Mouse (Mus musculus) testis, adult 2 months (tissue): Measurements from ENCODE around the gene Sirt7. TPM values are rescaled to one million over a fixed set of nuclear protein-coding genes. Genes with fewer than 3 reads are reported as not detected.

ENCODE experiments used
- H3K27ac ChIP-seq: fragments of 200-500 bp; 2 replicates; pipeline ENCODE4 v1.5.1; 2012; ENCODE audit warnings: low read depth, low read length; ENCODE audit not compliant: control insufficient read depth, insufficient read depth
- H3K27me3 ChIP-seq: fragments of 200-500 bp; 2 replicates; pipeline ENCODE4 v1.6.1; 2012; ENCODE audit warnings: mild to moderate bottlenecking, low read length, moderate library complexity; ENCODE audit not compliant: control insufficient read depth, insufficient read depth
- H3K36me3 ChIP-seq: fragments of 200-500 bp; 2 replicates; pipeline ENCODE4 v1.6.1; 2012; ENCODE audit warnings: mild to moderate bottlenecking, low read length; ENCODE audit not compliant: control insufficient read depth, insufficient read depth
- H3K4me1 ChIP-seq: fragments of 200-500 bp; 2 replicates; pipeline ENCODE4 v1.6.1; 2012; ENCODE audit warnings: low read length; ENCODE audit not compliant: control insufficient read depth, insufficient read depth
- H3K4me3 ChIP-seq: fragments of 200-500 bp; 2 replicates; pipeline ENCODE4 v1.5.1; 2012; ENCODE audit warnings: low read depth, mild to moderate bottlenecking, low read length, moderate library complexity, mixed read lengths; ENCODE audit not compliant: control insufficient read depth
- CTCF ChIP-seq: fragments of 200-500 bp; IDR thresholded peaks from 2 replicates; pipeline ENCODE4 v1.5.1; 2012; ENCODE audit warnings: low read depth, mild to moderate bottlenecking, inconsistent platforms, low read length, moderate library complexity; ENCODE audit not compliant: control insufficient read depth, insufficient read depth, insufficient replicate concordance
- POLR2A ChIP-seq: fragments of 200-500 bp; IDR thresholded peaks from 2 replicates; pipeline ENCODE4 v1.6.1; 2012; ENCODE audit warnings: low read depth, mild to moderate bottlenecking, inconsistent platforms, low read length, moderate library complexity; ENCODE audit not compliant: control insufficient read depth
- polyA plus RNA-seq: library from polyadenylated mRNA; depleted of rRNA; stranded (reverse); fragments of >200 nt; gene quantifications from 2 replicates; pipeline ENCODE4 v1.2.3, GENCODE M21; 2012; rRNA removed

Gene Sirt7
- polyA plus RNA-seq, 1 experiment = 23.9 TPM

DNA sequence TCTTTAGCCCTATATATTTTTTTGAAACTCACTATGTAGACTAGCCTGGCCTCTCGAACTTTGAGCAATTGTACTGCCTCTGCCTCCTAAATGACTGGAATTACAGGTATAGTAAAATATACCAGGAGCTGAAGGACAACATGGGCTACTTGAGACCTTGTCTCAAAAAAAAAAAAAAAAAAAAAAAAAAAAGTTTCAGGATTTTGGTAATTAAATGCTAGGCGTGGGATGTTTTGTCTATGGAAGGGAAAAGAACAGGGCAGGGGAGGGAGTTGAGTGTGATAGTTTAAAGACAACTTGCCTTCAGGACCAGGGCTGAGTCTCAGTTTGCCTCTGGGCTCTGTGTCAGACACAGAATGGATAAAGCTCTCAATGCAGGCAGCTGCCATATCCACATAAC, 50.0 kb downstream of the Sirt7 start:
- Histone ChIP-seq H3K27me3 (no peaks in the 10 kb centered on the region), H3K36me3 (peaks cover 3% of the 10 kb centered on the region; the same call in 1 of the 2 replicates), H3K4me1 (peaks cover 18% of the 10 kb centered on the region), H3K4me3 (no peak overlapping the region), H3K27ac (no peak overlapping the region)
- no peak for TF ChIP-seq POLR2A
- no peak for TF ChIP-seq CTCF

DNA sequence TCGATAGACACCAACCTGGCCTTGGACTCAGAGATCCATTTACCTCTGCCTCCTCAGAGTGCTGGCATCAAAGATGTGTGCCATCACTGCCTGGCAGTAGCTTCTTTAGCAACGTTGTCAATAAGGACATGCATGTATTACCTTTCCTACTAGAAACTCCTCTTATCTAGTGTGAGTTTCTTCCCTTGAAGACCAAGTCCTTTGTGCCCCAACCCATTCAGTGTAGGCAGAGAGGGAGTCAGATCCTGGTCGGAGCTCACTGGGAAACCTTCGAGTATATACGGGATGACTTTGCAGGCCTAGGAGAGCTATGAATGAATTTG, 50.8 kb downstream of the Sirt7 start:
- TF ChIP-seq POLR2A = no peak
- no peak for TF ChIP-seq CTCF
- H3K36me3 ChIP-seq = peaks cover 3% of the 10 kb centered on the region; the same call in 1 of the 2 replicates
- H3K4me1 ChIP-seq = peaks cover 12% of the 10 kb centered on the region
- no peaks in the 10 kb centered on the region for H3K27me3 ChIP-seq
- no peak overlapping the region for H3K27ac ChIP-seq
- peak overlapping the region; percentile 67 for H3K4me3 ChIP-seq

DNA sequence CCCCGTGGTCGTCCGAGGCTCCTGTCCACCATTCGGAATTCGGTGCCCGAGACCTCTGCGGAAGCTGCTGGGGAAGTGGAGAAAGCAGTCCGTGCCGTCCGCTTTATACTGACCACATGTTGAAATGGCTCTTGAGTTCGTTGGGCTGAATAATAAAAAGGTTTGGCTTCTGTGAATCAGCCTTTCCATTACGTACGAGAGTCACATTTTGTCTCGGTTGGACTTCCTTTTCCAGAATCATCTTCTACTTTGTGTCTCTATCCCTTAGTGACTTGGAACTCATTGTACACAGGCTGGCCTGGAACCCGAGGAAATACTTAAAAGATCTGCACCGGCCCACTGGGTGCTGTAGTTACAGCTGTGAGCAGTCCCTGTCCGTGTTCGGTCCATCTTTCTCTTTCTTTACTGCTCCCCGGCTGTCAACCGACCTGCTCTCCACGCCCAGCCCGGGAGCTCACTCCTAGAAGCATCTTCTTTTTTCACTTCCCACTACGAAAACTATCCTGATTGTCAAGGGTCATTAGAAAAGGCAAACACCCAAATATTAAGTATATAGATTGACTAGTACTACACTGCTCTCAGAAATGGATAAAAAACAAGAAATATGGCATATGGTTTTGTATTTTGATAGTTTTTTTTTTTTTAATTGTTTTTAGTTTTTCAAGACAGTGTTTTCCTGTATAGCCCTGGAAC, 51.3 kb downstream of the Sirt7 start:
- TF ChIP-seq CTCF (no peak), POLR2A (no peak)
- H3K27me3 ChIP-seq = no peaks in the 10 kb centered on the region
- H3K4me3 ChIP-seq = peak overlapping the region; percentile 96
- no peaks in the 10 kb centered on the region for H3K36me3 ChIP-seq
- peak overlapping the region; percentile 93 for H3K27ac ChIP-seq
- peaks cover 12% of the 10 kb centered on the region for H3K4me1 ChIP-seq

DNA sequence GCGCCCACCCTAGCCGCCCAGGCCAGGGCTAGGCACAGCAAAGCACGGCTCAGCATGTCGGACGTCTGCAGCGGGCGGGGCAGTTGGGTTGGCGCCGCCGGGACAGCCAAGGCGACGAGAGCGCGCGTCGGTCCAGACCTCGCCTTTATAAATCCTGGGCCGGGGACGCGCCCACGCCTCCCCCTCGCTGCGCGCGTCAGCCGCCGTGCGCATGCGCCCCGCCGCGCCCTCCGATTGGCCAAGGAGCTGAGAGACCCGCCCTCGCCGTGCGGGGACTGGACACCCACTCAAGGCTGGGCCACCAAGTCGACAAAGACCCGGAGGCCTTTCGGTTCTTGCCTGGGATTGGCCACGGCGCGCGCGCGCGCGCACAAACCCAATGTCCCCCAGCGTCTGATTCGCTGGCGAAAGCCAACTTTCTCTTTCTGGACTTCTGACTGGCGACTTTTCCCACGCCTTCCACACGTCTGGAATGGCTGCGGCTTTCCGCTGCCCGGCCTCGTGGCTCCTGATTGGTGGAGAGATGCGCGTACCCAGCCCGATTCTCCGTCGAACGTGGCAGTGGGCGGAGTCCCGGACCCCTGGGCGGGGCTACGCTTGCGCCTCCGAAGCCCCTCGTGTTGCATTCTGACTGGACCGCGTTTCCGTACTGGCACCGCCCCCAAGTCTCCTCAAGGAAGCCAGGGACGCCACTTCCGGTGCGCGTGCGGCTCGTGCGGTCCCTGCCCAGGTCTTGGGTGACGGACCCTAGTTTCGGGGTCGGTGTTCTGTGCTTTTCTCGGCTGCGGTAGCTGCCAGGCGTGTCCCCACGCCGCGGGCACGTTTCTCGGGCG, 52.1 kb downstream of the Sirt7 start, which contains the start of gene P4hb:
TSS of gene P4hb (minus strand) at position 502 of the 833 bp plus-strand sequence.
- Histone ChIP-seq H3K4me1 (peaks cover 12% of the 10 kb centered on the region), H3K27ac (peak within 1 kb of the TSS; percentile 93), H3K36me3 (no peaks in the 10 kb centered on the region), H3K4me3 (peak within 1 kb of the TSS; percentile 96), H3K27me3 (no peaks in the 10 kb centered on the region)
- no peak for TF ChIP-seq CTCF
- peak; percentile 97 for TF ChIP-seq POLR2A

DNA sequence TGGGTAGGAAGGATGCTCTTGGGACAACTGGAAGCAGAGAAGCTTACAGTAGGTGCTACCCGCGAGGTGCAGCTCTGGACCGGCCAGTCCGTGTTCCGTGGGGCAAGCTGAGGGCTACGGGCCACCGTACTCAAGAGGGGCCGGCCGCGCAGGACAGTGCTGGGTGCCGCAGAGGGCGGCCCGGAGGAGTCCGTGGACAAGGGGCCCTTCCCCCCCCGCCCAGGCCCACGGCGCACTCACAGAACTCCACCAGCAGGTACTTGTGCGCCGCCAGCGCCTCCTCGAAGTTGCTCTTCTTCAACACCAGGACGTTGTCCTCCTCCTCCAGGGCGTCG, 52.7 kb downstream of the Sirt7 start:
- peak overlapping the region; percentile 96 for H3K4me3 ChIP-seq
- H3K27ac ChIP-seq = peak overlapping the region; percentile 91
- H3K4me1 ChIP-seq = peaks cover 12% of the 10 kb centered on the region
- TF ChIP-seq CTCF = no peak
- no peak for TF ChIP-seq POLR2A
- no peaks in the 10 kb centered on the region for H3K27me3 ChIP-seq
- H3K36me3 ChIP-seq = no peaks in the 10 kb centered on the region

DNA sequence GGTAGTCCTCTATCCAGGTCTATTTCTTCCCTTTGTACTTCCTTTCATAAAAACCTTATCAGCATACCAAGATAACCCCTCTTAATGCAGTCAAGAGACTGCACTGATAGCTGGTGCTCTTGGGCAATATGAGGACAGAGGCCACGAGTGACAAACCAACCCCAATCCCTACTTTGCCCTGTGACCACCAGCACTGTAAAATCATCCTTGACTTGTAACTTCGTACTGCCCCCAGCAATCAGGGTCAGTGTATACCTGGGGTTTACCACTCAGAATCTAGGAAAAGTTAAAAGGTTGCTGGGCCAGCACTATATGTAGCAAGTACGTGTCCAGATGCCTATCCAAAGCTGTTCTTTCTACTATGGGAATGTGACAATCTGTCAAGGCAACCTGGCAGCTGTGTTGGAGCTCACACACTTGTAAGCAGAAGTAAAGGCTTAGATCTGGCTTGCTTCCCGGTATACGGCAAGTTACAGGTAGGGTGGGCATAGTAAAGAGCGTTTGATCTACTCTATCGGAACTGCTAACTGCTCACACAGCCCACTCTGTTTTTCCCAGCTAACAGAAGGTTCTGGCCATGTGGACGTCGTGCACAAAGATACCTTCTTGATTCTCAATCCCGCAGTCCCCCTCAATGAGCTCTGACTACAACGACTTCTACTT, 53.2 kb downstream of the Sirt7 start:
- Histone ChIP-seq H3K4me3 (peak overlapping the region; percentile 96), H3K36me3 (no peaks in the 10 kb centered on the region; the same call in 1 of the 2 replicates), H3K27me3 (no peaks in the 10 kb centered on the region), H3K4me1 (peaks cover 12% of the 10 kb centered on the region), H3K27ac (peak overlapping the region; percentile 91)
- no peak for TF ChIP-seq POLR2A
- TF ChIP-seq CTCF = no peak

DNA sequence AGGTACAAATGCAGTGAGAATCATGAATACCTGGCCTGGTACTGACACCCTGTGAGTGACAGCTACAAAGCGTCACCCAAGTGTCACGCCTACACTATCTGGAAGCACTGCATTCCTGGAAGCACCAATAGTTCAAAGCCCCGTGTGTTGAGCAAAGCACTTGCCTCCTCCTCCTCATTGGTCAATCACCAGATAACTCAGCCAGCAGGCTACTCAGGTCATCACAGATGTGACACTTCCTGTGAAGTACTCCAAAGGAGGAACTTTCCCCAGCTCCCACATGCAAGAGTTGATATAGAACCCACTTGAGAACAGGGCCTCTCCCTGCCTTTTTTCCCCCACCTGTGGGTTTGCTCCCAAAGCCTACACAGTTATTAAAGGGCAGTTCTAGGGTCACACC, 53.9 kb downstream of the Sirt7 start:
- Histone ChIP-seq H3K27ac (no peak overlapping the region), H3K36me3 (no peaks in the 10 kb centered on the region; the same call in 1 of the 2 replicates), H3K4me1 (peaks cover 12% of the 10 kb centered on the region), H3K4me3 (no peak overlapping the region), H3K27me3 (no peaks in the 10 kb centered on the region)
- TF ChIP-seq POLR2A (no peak), CTCF (no peak)

Other genes with a start within 250 kb of the Sirt7 start
- gene Faap100, start 246.5 kb downstream of the Sirt7 start, polyA plus RNA-seq = 57.8 and 67.1 TPM in 2 replicates
- 75.8 and 79.3 TPM in 2 replicates for gene Nploc4, start 187.5 kb downstream of the Sirt7 start, polyA plus RNA-seq
- gene Tspan10, start 182.6 kb downstream of the Sirt7 start, polyA plus RNA-seq = 0.47 and 0.51 TPM in 2 replicates
- 1.5 and 1.9 TPM in 2 replicates for gene Pde6g, start 171.7 kb downstream of the Sirt7 start, polyA plus RNA-seq
- gene Oxld1, start 167.2 kb downstream of the Sirt7 start, polyA plus RNA-seq = 6.3 and 7.1 TPM in 2 replicates
- 5.6 and 6.9 TPM in 2 replicates for gene Ccdc137, start 167.1 kb downstream of the Sirt7 start, polyA plus RNA-seq
- 15.8 and 20.5 TPM in 2 replicates for gene Arl16, start 157.6 kb downstream of the Sirt7 start, polyA plus RNA-seq
- 84.6 and 94.8 TPM in 2 replicates for gene Mrpl12, start 140.6 kb downstream of the Sirt7 start, polyA plus RNA-seq
- 68.3 and 75.0 TPM in 2 replicates for gene Slc25a10, start 133.4 kb downstream of the Sirt7 start, polyA plus RNA-seq
- gene Gcgr, start 94.5 kb downstream of the Sirt7 start, polyA plus RNA-seq = 0.07 and 0.18 TPM in 2 replicates
- gene Mcrip1, start 75.5 kb downstream of the Sirt7 start, polyA plus RNA-seq = 196 and 204 TPM in 2 replicates
- 31.2 and 31.6 TPM in 2 replicates for gene Ppp1r27, start 74.1 kb downstream of the Sirt7 start, polyA plus RNA-seq
- 46.7 and 55.1 TPM in 2 replicates for gene P4hb, start 52.0 kb downstream of the Sirt7 start, polyA plus RNA-seq
- 94.7 and 101 TPM in 2 replicates for gene Arhgdia, start 43.6 kb downstream of the Sirt7 start, polyA plus RNA-seq
- gene Alyref, start 26.9 kb downstream of the Sirt7 start, polyA plus RNA-seq = 22.8 and 23.6 TPM in 2 replicates
- 178 and 209 TPM in 2 replicates for gene Anapc11, start 26.8 kb downstream of the Sirt7 start, polyA plus RNA-seq
- gene Npb, start 16.8 kb downstream of the Sirt7 start, polyA plus RNA-seq = 24.6 and 26.3 TPM in 2 replicates
- gene Pcyt2, start 7.3 kb downstream of the Sirt7 start, polyA plus RNA-seq = 106 and 116 TPM in 2 replicates
- 9.5 and 10.4 TPM in 2 replicates for gene Mafg, start 8.4 kb upstream of the Sirt7 start, polyA plus RNA-seq
- 0.98 and 1.5 TPM in 2 replicates for gene Pycr1, start 18.5 kb upstream of the Sirt7 start, polyA plus RNA-seq
- gene Myadml2, start 22.9 kb upstream of the Sirt7 start, polyA plus RNA-seq = 0.61 TPM in 1 of 2 replicates, not detected in the other
- 0.35 and 0.36 TPM in 2 replicates for gene Notum, start 35.9 kb upstream of the Sirt7 start, polyA plus RNA-seq
- gene Aspscr1, start 47.7 kb upstream of the Sirt7 start, polyA plus RNA-seq = 234 and 253 TPM in 2 replicates
- 54.5 and 59.7 TPM in 2 replicates for gene Cenpx, start 88.5 kb upstream of the Sirt7 start, polyA plus RNA-seq
- 10.7 and 12.3 TPM in 2 replicates for gene Lrrc45, start 88.7 kb upstream of the Sirt7 start, polyA plus RNA-seq
- gene Rac3, start 96.2 kb upstream of the Sirt7 start, polyA plus RNA-seq = 3.1 and 4.1 TPM in 2 replicates
- gene Dcxr, start 102.0 kb upstream of the Sirt7 start, polyA plus RNA-seq = 3.7 and 5.5 TPM in 2 replicates
- 7.7 and 9.4 TPM in 2 replicates for gene Cbr2, start 106.9 kb upstream of the Sirt7 start, polyA plus RNA-seq
- gene Hmga1b, start 137.6 kb upstream of the Sirt7 start, polyA plus RNA-seq = 7.0 and 8.7 TPM in 2 replicates
- 11.1 and 11.3 TPM in 2 replicates for gene Rfng, start 159.0 kb upstream of the Sirt7 start, polyA plus RNA-seq
- gene Gps1, start 159.0 kb upstream of the Sirt7 start, polyA plus RNA-seq = 233 and 245 TPM in 2 replicates
- gene Dus1l, start 171.2 kb upstream of the Sirt7 start, polyA plus RNA-seq = 51.1 and 51.7 TPM in 2 replicates
- gene Fasn, start 199.3 kb upstream of the Sirt7 start, polyA plus RNA-seq = 71.2 and 72.1 TPM in 2 replicates